Mouse (Mus musculus) hindbrain, embryonic 11.5 days (tissue): Measurements from ENCODE around the gene Strip1. TPM values are rescaled to one million over a fixed set of nuclear protein-coding genes. Genes with fewer than 3 reads are reported as not detected.

Experiments
- ATAC-seq: fragments of 200-750 bp; cut with Nextera tagmentation; 2 replicates; pipeline ENCODE4 v1.8.0; 2017; ENCODE audit warnings: mild to moderate bottlenecking, moderate TSS enrichment, moderate library complexity; ENCODE audit not compliant: low FRiP score
- DNase-seq: peaks from one replicate; pipeline ENCODE4 v3.0.0-alpha.2; 2015; ENCODE audit warnings: low spot score
- H3K27ac ChIP-seq: fragments of 300-500 bp; sonication (generic); 2 replicates; pipeline ENCODE4 v1.5.1; 2014; ENCODE audit warnings: mild to moderate bottlenecking, low read depth, low read length
- H3K27me3 ChIP-seq: fragments of 300-500 bp; sonication (generic); 2 replicates; pipeline ENCODE4 v1.6.1; 2014; ENCODE audit warnings: mild to moderate bottlenecking, low read length, moderate library complexity, mixed read lengths; ENCODE audit not compliant: control insufficient read depth, insufficient read depth
- H3K36me3 ChIP-seq: fragments of 300-500 bp; sonication (generic); 2 replicates; pipeline ENCODE4 v1.6.1; 2014; ENCODE audit warnings: mild to moderate bottlenecking, low read length, moderate library complexity, mixed read lengths; ENCODE audit not compliant: control insufficient read depth, insufficient read depth
- H3K4me1 ChIP-seq: fragments of 300-500 bp; sonication (generic); replicated peaks from 2 replicates; pipeline ENCODE4 v1.6.1; 2014; ENCODE audit warnings: low read length, mixed read lengths; ENCODE audit not compliant: control insufficient read depth, insufficient read depth
- H3K4me2 ChIP-seq: fragments of 300-500 bp; sonication (generic); replicated peaks from 2 replicates; pipeline ENCODE4 v1.6.1; 2014; ENCODE audit warnings: mild to moderate bottlenecking, low read depth, low read length
- H3K4me3 ChIP-seq: fragments of 300-500 bp; sonication (generic); 2 replicates; pipeline ENCODE4 v1.5.1; 2014; ENCODE audit warnings: low read depth, low read length
- H3K9ac ChIP-seq: fragments of 300-500 bp; sonication (generic); 2 replicates; pipeline ENCODE4 v1.6.1; 2014; ENCODE audit warnings: low read depth, low read length
- H3K9me3 ChIP-seq: fragments of 300-500 bp; sonication (generic); 2 replicates; pipeline ENCODE4 v1.6.1; 2016; ENCODE audit warnings: low read length; ENCODE audit not compliant: control insufficient read depth
- WGBS: fragments of 180-500 bp; shearing (Covaris S2); extraction: QIAGEN DNeasy Blood & Tissue Kit; methylation state at CpG from one replicate; pipeline ENCODE4 v1.1.7; 2014; 5-methylcytosine and 5-hydroxymethylcytosine counted together
- polyA plus RNA-seq: library from polyadenylated mRNA; unstranded; fragments of >200 nt; fragmentation: Nextera tagmentation; extraction: Ambion mirVana; gene quantifications from 2 replicates; pipeline ENCODE4 v1.2.1, GENCODE M21; 2014

Strip1 gene
- polyA plus RNA-seq, 1 experiment from 2014 or later, result 85.1 TPM

DNA sequence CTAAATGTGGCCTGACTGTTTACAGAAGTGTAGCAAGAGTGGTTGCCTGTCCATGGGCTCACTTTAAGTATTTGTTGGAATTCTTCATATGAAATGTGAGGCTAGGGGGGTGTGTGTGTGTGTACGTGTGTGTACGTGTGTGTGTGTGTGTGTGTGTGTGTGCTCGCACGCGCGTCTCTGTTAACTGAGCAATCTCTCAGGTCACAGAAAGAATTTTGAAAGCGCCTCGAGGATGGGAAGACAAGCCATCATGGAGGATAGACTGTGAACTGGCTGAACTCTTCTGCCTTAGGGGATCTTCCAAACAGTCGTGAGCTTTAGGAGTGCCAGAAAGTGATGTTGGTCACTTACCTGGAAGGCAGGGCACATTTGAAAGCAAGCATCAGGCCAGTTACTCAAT is 2.4 kb upstream of the Strip1 start:
- DNase-seq (no peak), ATAC-seq (no peak)
- no peaks in the 10 kb centered on the region for H3K36me3 ChIP-seq
- H3K9me3 ChIP-seq, result no peaks in the 10 kb centered on the region
- H3K4me1 ChIP-seq, result no peaks in the 10 kb centered on the region
- no peak overlapping the region for H3K4me2 ChIP-seq
- WGBS, result 88% methylated on average over 9 of the region's 9 CpGs
- H3K27me3 ChIP-seq, result no peaks in the 10 kb centered on the region
- no peak overlapping the region for H3K27ac ChIP-seq
- H3K4me3 ChIP-seq, result no peak overlapping the region
- H3K9ac ChIP-seq, result no peak overlapping the region

DNA sequence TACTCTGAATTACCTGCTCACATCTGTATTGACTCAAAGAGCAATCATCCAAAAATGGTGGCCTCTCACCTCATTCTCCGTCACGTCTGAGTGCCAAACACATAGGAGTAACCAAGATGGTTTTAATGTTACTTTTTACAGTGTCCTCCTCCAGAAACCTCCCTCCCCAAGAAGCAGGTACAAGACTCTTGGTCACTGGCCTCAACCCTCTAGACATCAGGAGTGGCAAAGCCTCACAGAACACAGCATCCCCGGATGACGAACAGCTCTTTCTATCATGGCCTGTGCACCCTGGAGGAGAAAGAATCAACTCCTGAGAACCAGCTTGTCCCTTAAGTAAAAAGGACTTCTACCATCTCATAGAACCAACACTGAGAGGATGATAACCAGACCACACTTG is 1.3 kb upstream of the Strip1 start:
- no peak for DNase-seq
- 89% methylated on average over 4 of the region's 4 CpGs for WGBS

DNA sequence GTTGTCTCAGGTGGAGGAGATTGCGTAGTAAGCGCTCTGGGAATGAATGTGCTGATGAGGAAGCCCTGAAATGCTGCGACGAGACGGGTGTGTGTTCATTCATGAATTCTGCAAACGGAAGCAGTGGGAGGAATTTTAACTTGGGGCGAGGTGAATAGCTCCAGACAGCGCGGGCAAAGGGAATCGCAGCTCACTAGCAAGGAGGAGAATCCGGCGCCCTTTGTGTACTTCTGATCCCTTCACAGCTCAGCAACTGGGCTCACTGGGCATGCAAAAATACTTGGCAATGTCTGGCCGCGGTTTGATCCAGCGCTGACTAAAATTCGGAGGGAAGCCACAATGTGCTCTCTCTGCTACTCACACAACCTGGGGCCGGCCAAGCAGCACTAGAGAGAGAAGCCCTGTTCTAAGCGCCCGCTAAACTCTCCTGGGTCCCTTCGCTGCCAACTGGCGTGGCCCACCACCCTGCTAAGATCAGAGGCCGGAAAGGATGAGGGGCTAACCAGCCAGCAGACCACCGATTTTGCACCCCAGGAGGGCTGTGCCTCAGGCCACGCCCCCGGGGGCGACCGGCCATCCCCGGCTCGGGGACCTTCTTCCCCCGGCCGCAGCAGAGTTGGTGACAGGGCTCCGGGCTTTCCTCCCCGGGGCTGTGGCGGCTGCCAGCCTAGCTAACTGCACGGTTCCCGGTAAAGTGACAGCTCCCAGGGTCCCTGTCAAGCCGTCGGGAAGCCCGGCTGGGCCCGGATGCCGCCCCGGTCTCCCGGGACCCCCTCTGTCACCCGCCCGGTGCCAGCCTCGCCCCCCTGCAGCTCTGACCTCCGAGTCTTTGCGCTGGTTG is 592 bp downstream of the Strip1 start, which contains the start of gene Gm10961:
Gene Gm10961 (plus strand): TSS at position 641 of the 841 bp plus-strand sequence.
- no peaks in the 10 kb centered on the region for H3K9me3 ChIP-seq
- peak; percentile 76 for DNase-seq
- WGBS, result under 1% methylated on average over 48 of the region's 48 CpGs
- no peaks in the 10 kb centered on the region for H3K4me1 ChIP-seq
- peak within 1 kb of the TSS; percentile 98 for H3K9ac ChIP-seq
- H3K36me3 ChIP-seq, result peaks cover 7% of the 10 kb centered on the region
- no peaks in the 10 kb centered on the region for H3K27me3 ChIP-seq
- H3K4me2 ChIP-seq, result peak within 1 kb of the TSS; percentile 73
- H3K4me3 ChIP-seq, result peak within 1 kb of the TSS; percentile 98
- H3K27ac ChIP-seq, result peak within 1 kb of the TSS; percentile 93
- ATAC-seq, result peak; percentile 88

More for the DNA sequence above, 1.3 kb upstream of the Strip1 start:
- no peak overlapping the region for H3K27ac ChIP-seq
- no peaks in the 10 kb centered on the region for H3K36me3 ChIP-seq
- H3K9ac ChIP-seq, result no peak overlapping the region
- H3K4me1 ChIP-seq, result no peaks in the 10 kb centered on the region
- no peaks in the 10 kb centered on the region for H3K27me3 ChIP-seq
- no peaks in the 10 kb centered on the region for H3K9me3 ChIP-seq
- no peak overlapping the region for H3K4me3 ChIP-seq
- H3K4me2 ChIP-seq, result no peak overlapping the region
- no peak for ATAC-seq

DNA sequence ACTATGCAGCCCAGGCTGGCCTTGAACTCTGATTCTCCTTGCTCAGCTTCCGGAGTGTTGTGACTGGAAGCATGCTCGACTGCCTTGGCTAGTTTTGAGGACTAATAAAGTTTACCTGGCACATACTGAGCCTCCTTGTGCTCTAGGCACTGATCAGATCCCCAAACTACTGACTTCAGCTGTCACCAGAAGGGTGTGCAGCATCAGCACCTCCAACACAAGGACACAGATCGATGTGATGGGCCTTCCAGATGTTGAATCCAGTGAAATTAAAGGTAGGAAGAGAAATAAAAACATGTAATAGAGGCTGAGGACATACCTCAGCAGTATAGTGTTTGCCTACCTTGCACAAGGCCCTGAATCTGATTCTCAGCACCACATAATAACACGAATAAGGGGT is 2.1 kb downstream of the Strip1 start:
- no peak for ATAC-seq
- H3K36me3 ChIP-seq, result peaks cover 16% of the 10 kb centered on the region
- H3K9me3 ChIP-seq, result no peaks in the 10 kb centered on the region
- no peak overlapping the region for H3K4me2 ChIP-seq
- H3K9ac ChIP-seq, result no peak overlapping the region
- H3K27me3 ChIP-seq, result no peaks in the 10 kb centered on the region
- no peak overlapping the region for H3K27ac ChIP-seq
- 95% methylated on average over 4 of the region's 4 CpGs for WGBS
- H3K4me1 ChIP-seq, result no peaks in the 10 kb centered on the region
- no peak for DNase-seq
- H3K4me3 ChIP-seq, result no peak overlapping the region

DNA sequence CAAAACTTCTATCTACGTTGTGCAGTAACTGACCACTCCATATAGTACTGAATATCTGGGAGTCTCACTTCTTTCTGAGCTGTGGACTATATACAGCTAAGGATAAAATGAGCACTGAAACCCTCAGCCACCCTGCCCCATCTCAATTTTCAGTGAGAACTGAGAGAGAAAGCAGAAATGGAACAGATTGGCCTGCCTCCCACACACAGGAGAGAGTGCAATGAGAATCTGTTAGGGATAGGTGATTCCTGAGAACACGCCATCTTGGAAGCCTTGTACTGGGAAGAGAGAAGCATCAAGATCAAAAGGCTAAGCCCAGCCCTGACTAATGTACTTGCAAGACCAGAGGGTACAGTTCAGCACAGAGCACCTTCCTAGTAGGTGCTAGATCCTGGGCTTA is 2.9 kb downstream of the Strip1 start:
- Histone ChIP-seq H3K27me3 (no peaks in the 10 kb centered on the region), H3K4me2 (no peak overlapping the region), H3K4me3 (no peak overlapping the region), H3K36me3 (peaks cover 20% of the 10 kb centered on the region), H3K9ac (no peak overlapping the region), H3K4me1 (no peaks in the 10 kb centered on the region), H3K27ac (no peak overlapping the region), H3K9me3 (no peaks in the 10 kb centered on the region)
- DNase-seq (no peak), ATAC-seq (no peak)
- WGBS, result 94% methylated on average over 2 of the region's 2 CpGs

DNA sequence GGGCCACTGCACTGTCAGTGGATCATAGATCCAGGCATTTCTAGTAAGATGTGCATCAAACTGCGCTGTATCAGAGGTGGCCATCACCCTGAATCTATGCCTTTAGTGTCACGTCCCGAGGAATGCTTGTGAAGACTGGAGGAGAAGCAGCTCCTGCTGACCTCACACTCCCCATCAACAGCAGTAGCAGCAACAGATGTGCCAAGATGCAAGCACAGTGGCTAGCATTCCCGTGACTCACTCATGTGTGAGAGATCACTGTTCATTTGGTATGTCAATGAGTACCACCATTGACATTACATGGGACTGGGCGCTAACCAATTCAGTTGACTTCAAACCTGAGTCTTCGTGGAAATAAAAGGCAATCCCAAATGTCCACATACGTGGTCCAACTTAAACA is 3.9 kb downstream of the Strip1 start:
- Histone ChIP-seq H3K4me2 (no peak overlapping the region), H3K9me3 (no peaks in the 10 kb centered on the region), H3K4me1 (no peaks in the 10 kb centered on the region), H3K9ac (no peak overlapping the region), H3K36me3 (peaks cover 23% of the 10 kb centered on the region), H3K4me3 (no peak overlapping the region), H3K27ac (no peak overlapping the region), H3K27me3 (no peaks in the 10 kb centered on the region)
- WGBS, result 90% methylated on average over 7 of the region's 7 CpGs
- ATAC-seq, result no peak
- DNase-seq, result no peak

DNA sequence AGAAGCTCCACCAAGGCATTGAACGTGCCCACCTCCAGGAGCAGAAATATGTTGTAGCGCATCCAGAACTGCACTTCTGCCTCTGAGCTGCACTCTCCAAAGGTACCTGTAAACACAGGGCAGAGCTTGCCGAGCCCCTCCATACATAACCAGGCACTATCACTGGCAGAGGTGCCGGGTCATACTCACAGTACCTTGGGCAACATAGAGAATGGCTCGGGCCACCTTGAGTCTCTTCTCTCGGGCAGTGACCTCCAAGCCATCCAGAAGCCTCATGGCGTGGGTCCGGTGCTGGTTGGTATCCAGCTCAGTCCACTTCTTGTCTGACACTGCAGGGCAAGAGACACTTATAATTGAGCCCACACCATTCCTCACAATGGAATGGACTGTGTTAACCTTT is 4.7 kb downstream of the Strip1 start:
- no peak for ATAC-seq
- H3K9ac ChIP-seq, result no peak overlapping the region
- H3K27me3 ChIP-seq, result no peaks in the 10 kb centered on the region
- WGBS, result 96% methylated on average over 8 of the region's 8 CpGs
- no peak overlapping the region for H3K4me2 ChIP-seq
- no peaks in the 10 kb centered on the region for H3K9me3 ChIP-seq
- H3K4me3 ChIP-seq, result no peak overlapping the region
- no peak overlapping the region for H3K27ac ChIP-seq
- no peaks in the 10 kb centered on the region for H3K4me1 ChIP-seq
- no peak for DNase-seq
- peaks cover 25% of the 10 kb centered on the region for H3K36me3 ChIP-seq

DNA sequence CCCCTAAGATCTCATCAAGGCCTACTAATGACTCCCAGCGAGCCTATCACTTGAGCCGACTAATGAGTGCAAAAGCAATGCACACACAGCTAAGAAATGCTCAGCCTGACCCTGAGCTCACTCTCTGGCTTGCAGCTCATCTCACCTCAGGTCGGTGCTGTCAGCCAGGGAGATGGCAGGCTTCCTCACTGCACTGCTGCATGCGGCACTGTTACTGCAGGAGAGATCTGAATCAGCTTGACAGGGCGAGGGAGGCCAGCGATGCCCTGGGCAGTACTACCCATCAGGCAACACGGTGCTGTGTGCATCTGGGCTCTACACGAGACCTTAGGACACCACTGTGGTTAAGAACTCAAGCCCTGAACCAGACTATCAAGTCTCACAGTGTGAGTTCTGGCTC is 6.0 kb downstream of the Strip1 start:
- H3K27ac ChIP-seq, result no peak overlapping the region
- H3K9ac ChIP-seq, result no peak overlapping the region
- no peaks in the 10 kb centered on the region for H3K27me3 ChIP-seq
- H3K36me3 ChIP-seq, result peaks cover 31% of the 10 kb centered on the region
- no peak for DNase-seq
- no peaks in the 10 kb centered on the region for H3K9me3 ChIP-seq
- no peak overlapping the region for H3K4me3 ChIP-seq
- H3K4me1 ChIP-seq, result no peaks in the 10 kb centered on the region
- H3K4me2 ChIP-seq, result no peak overlapping the region
- 94% methylated on average over 8 of the region's 8 CpGs for WGBS
- no peak for ATAC-seq

DNA sequence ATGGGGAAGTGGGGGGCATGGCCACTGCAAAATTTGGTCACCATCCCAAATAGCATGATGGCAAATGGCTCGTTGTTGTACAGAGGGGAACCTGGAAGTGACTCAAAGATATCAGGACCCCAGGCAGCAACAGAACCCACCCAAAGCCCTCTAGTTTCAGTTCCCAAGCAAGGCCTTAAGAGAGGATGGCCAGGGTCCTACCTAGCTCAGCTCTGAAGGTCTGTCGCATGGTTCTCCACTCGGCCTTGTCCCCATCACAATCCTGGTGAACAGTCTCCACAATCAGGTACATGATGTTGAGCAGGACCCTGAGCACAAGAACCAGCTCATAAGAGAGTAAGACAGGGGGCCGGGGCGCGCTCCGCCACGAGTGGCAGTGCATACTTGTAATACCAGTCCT is 7.1 kb downstream of the Strip1 start:
- H3K9me3 ChIP-seq, result no peaks in the 10 kb centered on the region
- H3K27me3 ChIP-seq, result no peaks in the 10 kb centered on the region
- 93% methylated on average over 8 of the region's 8 CpGs for WGBS
- no peak overlapping the region for H3K4me2 ChIP-seq
- H3K4me3 ChIP-seq, result no peak overlapping the region
- H3K4me1 ChIP-seq, result no peaks in the 10 kb centered on the region
- DNase-seq, result no peak
- no peak for ATAC-seq
- no peak overlapping the region for H3K9ac ChIP-seq
- no peak overlapping the region for H3K27ac ChIP-seq
- peaks cover 34% of the 10 kb centered on the region for H3K36me3 ChIP-seq
